Mouse (Mus musculus) spleen, adult 18-20 months (tissue): ENCODE data around the gene Vmn1r239-ps.
"Not testable (repeated sequence)": the region's sequence is repeated elsewhere in the genome, so short reads cannot be mapped to it uniquely, and the experiment has no call there.

ENCODE experiments used
- DNase-seq, 2 experiments: peaks; one replicate each; pipeline ENCODE4 v3.0.0; 2022; ENCODE audit warnings: mixed read lengths in 2 of 2

Vmn1r239-ps gene

DNA sequence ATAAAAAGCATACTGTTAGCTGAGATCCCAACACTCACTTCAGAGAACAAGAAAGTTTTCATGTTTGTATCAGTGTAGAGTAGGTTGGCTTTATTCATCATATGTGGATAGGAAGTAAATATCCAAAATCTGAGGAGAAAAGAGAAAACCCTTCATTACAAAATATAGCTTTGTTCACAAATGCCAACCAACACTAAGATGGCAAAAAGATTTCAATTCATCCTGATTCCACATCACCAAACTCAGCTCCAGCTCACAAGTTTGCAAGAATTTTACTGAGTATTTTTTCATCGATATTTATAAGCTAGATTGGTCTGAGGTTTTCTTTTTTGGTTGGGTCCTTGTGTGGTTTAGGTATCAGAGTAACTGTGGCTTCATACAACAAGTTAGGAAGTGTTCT lies at the start of gene Vmn1r239-ps:
TSS of gene Vmn1r239-ps (minus strand) at position 101 of the 400 bp plus-strand sequence.
- DNase-seq: not testable (repeated sequence)

- DNase-seq: no peak
These were observed 36.0 kb upstream of the Vmn1r239-ps start for GRCm38 (mm10) chrX:147489551-147489950.

GRCm38 (mm10) chrX:147443386-147443785 lies 10.1 kb downstream of the Vmn1r239-ps start:
- DNase-seq: no peak

DNA sequence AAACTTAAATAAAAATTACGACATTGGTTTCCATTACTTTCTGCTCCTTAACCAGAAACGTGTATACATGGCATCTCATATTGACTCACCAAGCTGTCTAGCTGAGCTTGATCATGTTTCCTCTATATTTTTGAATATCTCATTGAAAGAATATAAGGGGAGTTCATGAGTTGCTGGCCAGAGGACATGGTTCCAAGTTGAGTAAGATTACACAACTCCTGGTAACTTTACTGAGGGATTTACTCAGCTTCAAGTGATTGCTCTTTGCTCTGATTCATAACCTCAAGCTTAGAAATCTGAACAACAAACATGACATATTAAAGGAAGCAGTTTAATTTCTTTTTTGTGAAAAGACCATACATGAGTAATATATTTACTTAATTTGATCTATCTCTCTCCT lies 18.1 kb downstream of the Vmn1r239-ps start:
- no peak for DNase-seq

DNA sequence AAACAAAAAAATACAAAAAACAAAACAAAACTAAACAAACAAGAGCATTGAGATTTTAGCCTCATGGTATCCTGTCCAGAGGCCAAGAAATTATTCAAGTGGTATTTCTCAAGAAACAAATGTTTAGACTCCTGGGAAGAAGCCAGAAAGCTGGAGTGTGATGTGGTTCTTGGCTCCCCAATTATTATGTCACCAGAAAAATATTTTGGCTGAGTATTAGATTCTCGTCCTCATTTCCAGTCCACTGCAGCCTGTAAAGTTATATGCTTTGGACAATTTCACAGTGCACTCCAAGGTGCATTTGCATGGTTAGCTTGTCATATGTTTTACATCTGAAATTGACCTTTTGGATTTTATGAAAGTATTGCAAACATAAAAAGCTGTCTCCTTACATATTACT lies 23.8 kb downstream of the Vmn1r239-ps start:
- DNase-seq: no peak

DNA sequence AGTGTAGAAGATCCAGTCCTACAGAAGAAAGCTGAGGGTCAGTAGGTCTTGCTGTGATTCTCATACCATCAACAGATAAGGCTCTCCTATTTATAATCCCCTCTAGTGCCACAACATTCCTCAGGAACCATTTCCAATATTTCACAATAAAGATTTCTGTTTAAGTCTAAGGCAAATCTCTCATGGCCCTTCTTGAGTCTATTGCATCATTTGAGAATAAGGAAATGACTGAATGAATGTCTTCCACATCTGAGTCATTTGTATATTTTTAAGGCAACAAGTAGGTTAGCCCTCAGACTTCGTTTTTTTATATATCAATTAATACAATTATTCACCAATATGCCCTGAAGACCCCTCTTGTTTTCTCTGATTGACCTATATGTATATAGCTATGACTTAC lies 24.4 kb downstream of the Vmn1r239-ps start, which contains the start of gene Il13ra2:
TSS of gene Il13ra2 (minus strand) at position 64 of the 400 bp plus-strand sequence.
- DNase-seq: no peak
